Mouse (Mus musculus) megakaryocyte, embryonic 14.5 days (primary cell): ENCODE measurements around the gene Serinc5.

Experiments used
- FLI1 ChIP-seq: IDR thresholded peaks from 2 replicates; pipeline ENCODE4 v1.6.1; 2012; ENCODE audit warnings: low read length, inconsistent platforms, mixed read lengths
- GATA1 ChIP-seq: IDR thresholded peaks from 3 replicates; pipeline ENCODE4 v1.6.1; 2012; ENCODE audit warnings: mixed read lengths, low read length, inconsistent platforms, borderline replicate concordance

- TF ChIP-seq GATA1 (no peak), FLI1 (no peak)
These were observed 4.3 kb downstream of the Serinc5 start for GRCm38 (mm10) chr13:92615201-92615600.
